Mouse (Mus musculus) forebrain, postnatal 0 days (tissue): ENCODE results near the gene Slc6a4. TPM values are rescaled to one million over a fixed set of nuclear protein-coding genes. Genes with fewer than 3 reads are reported as not detected.

ENCODE experiments used
- ATAC-seq: fragments of 200-750 bp; cut with Nextera tagmentation; 2 replicates; pipeline ENCODE4 v1.8.0; 2017; ENCODE audit warnings: mild to moderate bottlenecking, moderate library complexity
- DNase-seq: peaks from one replicate; pipeline ENCODE4 v3.0.0-alpha.2; 2015
- H3K27ac ChIP-seq: fragments of 300-500 bp; sonication (generic); 2 replicates; pipeline ENCODE4 v1.5.1; 2014; ENCODE audit warnings: low read depth, mild to moderate bottlenecking, antibody characterized with exemption, low read length, moderate library complexity, mixed read lengths
- H3K27me3 ChIP-seq: fragments of 300-500 bp; sonication (generic); 2 replicates; pipeline ENCODE4 v1.6.1; 2014; ENCODE audit warnings: mild to moderate bottlenecking, low read length, mixed read lengths; ENCODE audit not compliant: insufficient read depth
- H3K36me3 ChIP-seq: fragments of 300-500 bp; sonication (generic); 2 replicates; pipeline ENCODE4 v1.6.1; 2014; ENCODE audit warnings: mild to moderate bottlenecking, moderate library complexity; ENCODE audit not compliant: insufficient read depth
- H3K4me1 ChIP-seq: fragments of 300-500 bp; sonication (generic); 2 replicates; pipeline ENCODE4 v1.6.1; 2014; ENCODE audit warnings: antibody characterized with exemption; ENCODE audit not compliant: insufficient read depth
- H3K4me2 ChIP-seq: fragments of 300-500 bp; sonication (generic); 2 replicates; pipeline ENCODE4 v1.6.1; 2014; ENCODE audit warnings: low read depth, mild to moderate bottlenecking, moderate library complexity
- H3K4me3 ChIP-seq: fragments of 300-500 bp; sonication (generic); 2 replicates; pipeline ENCODE4 v1.5.1; 2014; ENCODE audit warnings: low read depth, low read length, mixed read lengths
- H3K9ac ChIP-seq: fragments of 300-500 bp; sonication (generic); 2 replicates; pipeline ENCODE4 v1.6.1; 2014; ENCODE audit warnings: mild to moderate bottlenecking
- H3K9me3 ChIP-seq: fragments of 300-500 bp; sonication (generic); 2 replicates; pipeline ENCODE4 v1.6.1; 2016; ENCODE audit warnings: low read length
- CTCF ChIP-seq: sonication (generic); IDR thresholded peaks from 2 replicates; pipeline ENCODE4 v1.5.1; 2016; ENCODE audit warnings: antibody characterized with exemption, control low read depth, low read depth
- WGBS: fragments of 180-500 bp; shearing (Covaris S2); extraction: QIAGEN DNeasy Blood & Tissue Kit; methylation state at CpG from one replicate; pipeline ENCODE4 v1.1.7; 2014; 5-methylcytosine and 5-hydroxymethylcytosine counted together
- microRNA counts: library from miRNA; unstranded; fragments of <30 nt; microRNA quantifications from one replicate; lab custom pipeline; 2015
- microRNA-seq, 2 experiments: library from miRNA; unstranded; fragments of <30 nt; microRNA quantifications; one replicate each; pipeline ENCODE4; 2016
- polyA plus RNA-seq: library from polyadenylated mRNA; unstranded; fragments of >200 nt; fragmentation: Nextera tagmentation; extraction: Ambion mirVana; gene quantifications from 2 replicates; pipeline ENCODE4 v1.2.1, GENCODE M21; 2015
- total RNA-seq: library from RNA; depleted of rRNA; stranded (reverse); fragments of >200 nt; gene quantifications from 2 replicates; pipeline ENCODE4 v1.2.3, GENCODE M21; 2014; rRNA removed

Gene Slc6a4
- total and polyA plus RNA-seq, 2 experiments from 2014 or later, result 3.0 TPM

- 96% methylated on average over 1 of the region's 1 CpGs for whole genome bisulfite sequencing
- ATAC-seq (no peak), DNase-seq (no peak)
- Histone ChIP-seq H3K4me1 (0 out of 2 replicates have a peak, but pooled peaks cover 3% of the 10 kb centered on the region), H3K36me3 (peaks cover 11% of the 10 kb centered on the region), H3K9ac (no peak overlapping the region), H3K27me3 (no peaks in the 10 kb centered on the region), H3K27ac (no peak overlapping the region), H3K4me2 (no peak overlapping the region), H3K4me3 (no peak overlapping the region), H3K9me3 (no peaks in the 10 kb centered on the region)
- TF ChIP-seq CTCF, result no peak
Measured at GRCm38 (mm10) chr11:77079361-77079760, 81.0 kb downstream of the Slc6a4 start.

MicroRNAs encoded within 50 kb of the gene (microRNA counts, 519-probe panel; counts per million panel counts)
- microRNA mmu-miR-423-3p (lab: Ali Mortazavi, UCI), result 3,778 counts per million, percentile 40 among the panel's probes with 10 or more counts
- microRNA mmu-miR-423-5p (lab: Ali Mortazavi, UCI), result 3,419 counts per million, percentile 31 among the panel's probes with 10 or more counts

Small RNA genes within 50 kb of the gene (microRNA-seq; reads per million reads assigned to microRNA genes)
- 943 to 3,798 reads per million in 2 experiments for gene Mir423

Other genes starting within 250 kb of the Slc6a4 start
- gene Gosr1, start 235.0 kb upstream of the Slc6a4 start, total RNA-seq, result 25.4 and 35.0 TPM in 2 replicates
- 21.5 and 22.0 TPM in 2 replicates for gene Gosr1, start 235.0 kb upstream of the Slc6a4 start, polyA plus RNA-seq
- gene Cpd, start 151.6 kb upstream of the Slc6a4 start, total RNA-seq, result 35.5 and 44.0 TPM in 2 replicates
- 3.9 and 5.6 TPM in 2 replicates for gene Cpd, start 151.6 kb upstream of the Slc6a4 start, polyA plus RNA-seq
- gene Tmigd1, start 96.4 kb upstream of the Slc6a4 start, total RNA-seq, result not detected in 2 replicates
- gene Tmigd1, start 96.4 kb upstream of the Slc6a4 start, polyA plus RNA-seq, result 0.13 TPM in 1 of 2 replicates, not detected in the other
- gene Blmh, start 73.8 kb upstream of the Slc6a4 start, total RNA-seq, result 98.1 and 106 TPM in 2 replicates
- 91.1 and 111 TPM in 2 replicates for gene Blmh, start 73.8 kb upstream of the Slc6a4 start, polyA plus RNA-seq
- 4.2 and 5.7 TPM in 2 replicates for gene Nsrp1, start 79.8 kb downstream of the Slc6a4 start, total RNA-seq
- gene Nsrp1, start 79.8 kb downstream of the Slc6a4 start, polyA plus RNA-seq, result 46.4 and 49.9 TPM in 2 replicates
- gene Efcab5, start 190.4 kb downstream of the Slc6a4 start, total RNA-seq, result 1.9 and 3.1 TPM in 2 replicates
- 0.62 and 0.68 TPM in 2 replicates for gene Efcab5, start 190.4 kb downstream of the Slc6a4 start, polyA plus RNA-seq
- gene Ssh2, start 217.7 kb downstream of the Slc6a4 start, total RNA-seq, result 28.9 and 40.2 TPM in 2 replicates
- 8.2 and 12.7 TPM in 2 replicates for gene Ssh2, start 217.7 kb downstream of the Slc6a4 start, polyA plus RNA-seq